ENCODE assay signal across 8 mouse cellular contexts in the genomic region with DNA sequence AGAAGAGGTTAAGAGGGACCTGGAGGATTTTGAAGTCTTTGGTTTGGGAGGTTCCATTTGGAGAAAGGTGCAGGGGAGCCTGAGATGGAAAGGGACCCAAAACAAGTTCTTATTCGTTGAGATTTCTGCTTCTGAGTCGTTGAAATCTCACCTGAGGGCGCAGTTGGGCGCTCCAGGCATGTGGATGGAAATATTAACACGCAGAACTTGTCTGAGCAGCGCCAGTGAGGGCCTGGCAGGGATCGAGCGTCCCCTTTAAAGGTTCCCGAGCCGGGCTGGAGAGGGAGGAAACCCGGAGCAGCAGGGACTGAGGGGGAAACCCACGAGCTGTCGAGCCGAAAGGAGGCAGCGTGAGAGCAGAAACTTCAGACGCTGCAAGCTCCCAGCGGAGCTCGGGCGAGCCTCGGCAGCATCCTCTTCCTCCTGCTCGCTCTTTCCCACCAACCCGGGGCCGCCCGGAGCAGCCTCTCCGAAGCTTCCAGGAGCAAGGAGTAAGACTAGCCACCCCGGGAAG.
A peak's percentile ranks its signal among the peaks of the same experiment; 100 is the strongest.
DNase-seq lines count a peak whose midpoint lies in the region; ATAC-seq lines count a peak whose summit lies in the region.

No protein-coding gene starts in this region.

- no peaks in the 10 kb centered on the region for H3K27me3 ChIP-seq in intestine, embryonic 14.5 days (replicated peaks; ENCODE audit: control insufficient read depth, insufficient read depth, low read length)

- intact Hi-C loops in left cerebral cortex, postnatal 14 days (cut with DNase I): no loop called here

- ATAC-seq in intestine, embryonic 14.5 days (replicated peaks; ENCODE audit: low FRiP score, low TSS enrichment, low read depth): peak; percentile 83
- no peak for ATAC-seq in megakaryocyte, adult 5-6 weeks (ENCODE audit: poor library complexity, severe bottlenecking)

- H3K27ac ChIP-seq in intestine, embryonic 14.5 days (ENCODE audit: low read depth): peak overlapping the region; percentile 96

- no peaks in the 10 kb centered on the region for H3K9me3 ChIP-seq in intestine, embryonic 14.5 days (ENCODE audit: control insufficient read depth, low read length)

- peak overlapping the region; percentile 85 for H3K4me3 ChIP-seq in intestine, embryonic 14.5 days (ENCODE audit: low read depth, low read length)

- DNase-seq in adrenal gland, postnatal 10 days: peak; percentile 85
- peak; percentile 93 for DNase-seq in embryo, embryonic 11 days
- peak; percentile 58 for DNase-seq in gastrocnemius, postnatal 25 days
- DNase-seq in intestine, embryonic 14.5 days (ENCODE audit: low spot score): peak; percentile 96
- DNase-seq in left cerebral cortex, postnatal 14 days (ENCODE audit: low spot score in 2 of 2): peak; percentile 50 to 75
- DNase-seq in mesoderm, embryonic 11.5 days (ENCODE audit: low read depth, low spot score): peak; percentile 87
- peak; percentile 30 for DNase-seq in skeletal muscle tissue, adult 2 months (ENCODE audit: low read depth, low spot score)

- no peaks in the 10 kb centered on the region for H3K36me3 ChIP-seq in intestine, embryonic 14.5 days (ENCODE audit: control insufficient read depth, insufficient read depth, low read length)

- WGBS in intestine, embryonic 14.5 days: 0% methylated on average over 26 of the region's 26 CpGs

- H3K9ac ChIP-seq in intestine, embryonic 14.5 days (ENCODE audit: low read length): peak overlapping the region; percentile 72

- peaks cover 6% of the 10 kb centered on the region; the same call in 1 of the 2 replicates for H3K4me1 ChIP-seq in intestine, embryonic 14.5 days (replicated peaks; ENCODE audit: control insufficient read depth, insufficient read depth, low read length)

- H3K4me2 ChIP-seq in intestine, embryonic 14.5 days (ENCODE audit: low read length): peak overlapping the region; percentile 57

Comparison
In these comparisons a context has a peak if more than half of its experiments do, and no peak if none do; other contexts are left out.
1. DNase-seq: peak in every context shown above with its lines; median percentile 96 in intestine, embryonic 14.5 days; 93 in embryo, embryonic 11 days; 87 in mesoderm, embryonic 11.5 days; 85 in adrenal gland, postnatal 10 days; 62 in left cerebral cortex, postnatal 14 days; 58 in gastrocnemius, postnatal 25 days; 30 in skeletal muscle tissue, adult 2 months.